Mouse (Mus musculus) stomach, postnatal 0 days (tissue): ENCODE measurements around the gene Dnhd1. TPM values are rescaled to one million over a fixed set of nuclear protein-coding genes. Genes with fewer than 3 reads are reported as not detected.

Source experiments
- ATAC-seq: fragments of 200-750 bp; cut with Nextera tagmentation; 2 replicates; pipeline ENCODE4 v1.8.0; 2017; ENCODE audit not compliant: low FRiP score, low TSS enrichment
- DNase-seq: peaks from one replicate; pipeline ENCODE4 v3.0.0-alpha.2; 2016; ENCODE audit warnings: low spot score
- H3K27ac ChIP-seq: fragments of 300-500 bp; sonication (generic); replicated peaks from 2 replicates; pipeline ENCODE4 v1.5.1; 2014; ENCODE audit warnings: mild to moderate bottlenecking, control low read depth
- H3K27me3 ChIP-seq: fragments of 300-500 bp; sonication (generic); 2 replicates; pipeline ENCODE4 v1.6.1; 2014; ENCODE audit warnings: low read length; ENCODE audit not compliant: control insufficient read depth, insufficient read depth
- H3K36me3 ChIP-seq: fragments of 300-500 bp; sonication (generic); 2 replicates; pipeline ENCODE4 v1.6.1; 2014; ENCODE audit warnings: low read length, mixed read lengths; ENCODE audit not compliant: control insufficient read depth, insufficient read depth
- H3K4me1 ChIP-seq: fragments of 300-500 bp; sonication (generic); replicated peaks from 2 replicates; pipeline ENCODE4 v1.6.1; 2014; ENCODE audit warnings: antibody characterized with exemption; ENCODE audit not compliant: control insufficient read depth, insufficient read depth
- H3K4me2 ChIP-seq: fragments of 300-500 bp; sonication (generic); replicated peaks from 2 replicates; pipeline ENCODE4 v1.6.1; 2014; ENCODE audit warnings: low read depth, mild to moderate bottlenecking, control low read depth, moderate library complexity
- H3K4me3 ChIP-seq: fragments of 300-500 bp; sonication (generic); 2 replicates; pipeline ENCODE4 v1.5.1; 2014; ENCODE audit warnings: low read depth, low read length, control low read depth
- H3K9ac ChIP-seq: fragments of 300-500 bp; sonication (generic); 2 replicates; pipeline ENCODE4 v1.6.1; 2014; ENCODE audit warnings: mild to moderate bottlenecking, low read length, control low read depth, mixed read lengths
- H3K9me3 ChIP-seq: fragments of 300-500 bp; sonication (generic); 2 replicates; pipeline ENCODE4 v1.6.1; 2016; ENCODE audit warnings: low read length; ENCODE audit not compliant: control insufficient read depth
- CTCF ChIP-seq: IDR thresholded peaks from 2 replicates; pipeline ENCODE4 v1.5.1; 2016; ENCODE audit warnings: antibody characterized with exemption, low read depth, mild to moderate bottlenecking, moderate library complexity
- EP300 ChIP-seq: optimal IDR thresholded peaks from 2 replicates; pipeline ENCODE3; 2016; ENCODE audit warnings: antibody characterized with exemption
- WGBS: fragments of 180-500 bp; shearing (Covaris S2); extraction: QIAGEN DNeasy Blood & Tissue Kit; methylation state at CpG from one replicate; pipeline ENCODE4 v1.1.7; 2014; 5-methylcytosine and 5-hydroxymethylcytosine counted together
- polyA plus RNA-seq: library from polyadenylated mRNA; unstranded; fragments of >200 nt; fragmentation: Nextera tagmentation; extraction: Ambion mirVana; gene quantifications from 2 replicates; pipeline ENCODE4 v1.2.1, GENCODE M21; 2015

The Dnhd1 gene
- polyA plus RNA-seq, 1 experiment from 2014 or later, result 0.07 TPM

DNA sequence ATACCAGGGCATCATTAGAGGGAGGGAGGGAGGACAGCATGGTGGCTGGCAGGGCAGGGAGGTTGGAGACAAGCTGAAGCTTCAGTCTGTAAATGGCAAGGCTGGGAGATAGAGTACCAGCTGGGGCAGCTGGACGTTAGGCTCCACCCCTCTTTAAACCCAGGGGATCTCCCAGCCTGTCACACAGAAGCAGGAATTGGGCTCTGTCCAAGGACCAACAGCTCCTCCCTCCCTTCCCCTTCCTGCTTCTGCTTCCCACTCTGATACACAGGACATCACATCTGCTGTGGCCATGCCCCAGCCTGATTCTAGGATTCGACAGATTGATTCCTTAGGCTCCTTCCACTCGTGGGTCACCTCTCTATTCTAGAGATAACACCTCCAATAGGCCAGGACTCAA lies 22.0 kb upstream of the Dnhd1 start:
- Histone ChIP-seq H3K4me3 (no peak overlapping the region), H3K27ac (peak overlapping the region; percentile 69), H3K4me1 (peaks cover 7% of the 10 kb centered on the region), H3K9me3 (no peaks in the 10 kb centered on the region), H3K4me2 (no peak overlapping the region), H3K36me3 (peaks cover 5% of the 10 kb centered on the region; the same call in 1 of the 2 replicates), H3K9ac (no peak overlapping the region), H3K27me3 (no peaks in the 10 kb centered on the region)
- WGBS, result 17% methylated on average over 3 of the region's 3 CpGs
- ATAC-seq (peak; percentile 41; the same call in 1 of the 2 replicates), DNase-seq (no peak)
- TF ChIP-seq CTCF, result no peak
- TF ChIP-seq EP300, result no peak

GRCm38 (mm10) chr7:105632551-105632972 lies 18.1 kb upstream of the Dnhd1 start:
- TF ChIP-seq CTCF (no peak), EP300 (no peak)
- no peak for ATAC-seq
- WGBS, result 27% methylated on average over 4 of the region's 4 CpGs

DNA sequence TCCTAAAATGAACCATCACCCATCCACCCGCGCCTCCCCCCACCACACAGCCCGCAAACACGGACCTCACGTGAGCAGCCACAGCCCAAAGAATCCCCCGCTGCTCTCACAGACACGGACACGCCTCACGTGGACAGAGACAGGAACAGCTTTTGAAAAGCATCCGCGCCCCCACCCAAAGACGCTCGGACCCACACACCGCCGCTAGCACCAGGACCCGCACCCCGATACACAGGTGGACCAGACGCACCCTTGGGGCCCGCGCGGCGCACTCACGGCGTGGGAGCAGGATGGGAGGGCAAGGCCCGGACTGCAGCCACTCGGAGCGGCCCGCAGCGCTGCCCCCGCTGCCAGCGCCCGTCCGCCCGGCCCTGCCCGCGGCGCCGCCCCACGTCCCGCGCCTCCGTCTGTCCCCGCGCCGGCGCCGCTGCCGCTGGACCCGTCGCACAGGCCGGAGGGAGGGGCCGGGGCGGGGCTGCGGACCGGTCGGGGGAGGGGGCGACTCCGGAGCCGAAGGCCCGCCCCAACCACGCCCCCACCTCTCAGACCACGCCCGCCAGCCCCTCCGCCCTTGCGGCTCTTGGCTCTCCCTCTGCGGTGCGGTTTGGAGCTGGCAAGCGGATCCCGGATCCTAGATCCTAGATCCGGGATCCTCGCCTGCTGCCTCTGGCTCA lies 17.4 kb upstream of the Dnhd1 start, which contains the start of gene Trim3:
TSS of gene Trim3 (minus strand) at position 445 of the 674 bp plus-strand sequence.
- Histone ChIP-seq H3K36me3 (peaks cover 3% of the 10 kb centered on the region; the same call in 1 of the 2 replicates), H3K27ac (peak within 1 kb of the TSS; percentile 83), H3K27me3 (no peaks in the 10 kb centered on the region), H3K9ac (peak within 1 kb of the TSS; percentile 77), H3K4me3 (peak within 1 kb of the TSS; percentile 80), H3K4me1 (peaks cover 9% of the 10 kb centered on the region), H3K4me2 (peak within 1 kb of the TSS; percentile 73), H3K9me3 (no peaks in the 10 kb centered on the region)
- under 1% methylated on average over 52 of the region's 71 CpGs for WGBS
- DNase-seq (peak; percentile 95), ATAC-seq (peak; percentile 92)
- TF ChIP-seq EP300 (no peak), CTCF (0 out of 2 replicates have a peak, but pooled peaks have one; percentile 3)

More at GRCm38 (mm10) chr7:105632551-105632972, 18.1 kb upstream of the Dnhd1 start:
- H3K4me1 ChIP-seq, result peaks cover 9% of the 10 kb centered on the region
- H3K9ac ChIP-seq, result peak overlapping the region; percentile 77
- H3K4me2 ChIP-seq, result peak overlapping the region; percentile 73
- peaks cover 3% of the 10 kb centered on the region; the same call in 1 of the 2 replicates for H3K36me3 ChIP-seq
- H3K4me3 ChIP-seq, result peak overlapping the region; percentile 80
- H3K9me3 ChIP-seq, result no peaks in the 10 kb centered on the region
- H3K27ac ChIP-seq, result 0 out of 2 replicates have a peak overlapping the region, but pooled peaks have one; percentile 18
- no peaks in the 10 kb centered on the region for H3K27me3 ChIP-seq
- no peak for DNase-seq

DNA sequence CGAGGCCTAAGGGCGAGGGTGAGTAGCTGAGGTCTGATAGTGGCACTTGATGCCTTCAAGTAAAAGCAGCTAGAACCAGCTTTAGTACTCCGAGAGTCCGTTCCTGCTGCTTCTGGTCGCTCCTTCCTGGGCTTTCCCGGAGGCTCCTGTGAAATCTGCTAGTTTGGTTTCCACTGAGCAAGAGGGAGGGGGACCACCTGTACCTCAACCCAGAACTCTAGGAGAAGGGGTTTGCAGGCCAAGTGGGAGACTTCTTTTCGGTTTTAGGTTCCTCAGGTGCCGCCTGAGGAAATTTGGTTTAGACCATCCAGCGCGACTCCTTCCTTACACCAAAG lies 16.9 kb upstream of the Dnhd1 start:
- Histone ChIP-seq H3K4me3 (peak overlapping the region; percentile 80), H3K36me3 (peaks cover 3% of the 10 kb centered on the region; the same call in 1 of the 2 replicates), H3K4me1 (peaks cover 8% of the 10 kb centered on the region), H3K27me3 (no peaks in the 10 kb centered on the region), H3K27ac (peak overlapping the region; percentile 83), H3K4me2 (peak overlapping the region; percentile 73), H3K9ac (peak overlapping the region; percentile 77), H3K9me3 (no peaks in the 10 kb centered on the region)
- WGBS, result 12% methylated on average over 10 of the region's 10 CpGs
- TF ChIP-seq CTCF, result no peak
- no peak for TF ChIP-seq EP300
- no peak for ATAC-seq
- no peak for DNase-seq

DNA sequence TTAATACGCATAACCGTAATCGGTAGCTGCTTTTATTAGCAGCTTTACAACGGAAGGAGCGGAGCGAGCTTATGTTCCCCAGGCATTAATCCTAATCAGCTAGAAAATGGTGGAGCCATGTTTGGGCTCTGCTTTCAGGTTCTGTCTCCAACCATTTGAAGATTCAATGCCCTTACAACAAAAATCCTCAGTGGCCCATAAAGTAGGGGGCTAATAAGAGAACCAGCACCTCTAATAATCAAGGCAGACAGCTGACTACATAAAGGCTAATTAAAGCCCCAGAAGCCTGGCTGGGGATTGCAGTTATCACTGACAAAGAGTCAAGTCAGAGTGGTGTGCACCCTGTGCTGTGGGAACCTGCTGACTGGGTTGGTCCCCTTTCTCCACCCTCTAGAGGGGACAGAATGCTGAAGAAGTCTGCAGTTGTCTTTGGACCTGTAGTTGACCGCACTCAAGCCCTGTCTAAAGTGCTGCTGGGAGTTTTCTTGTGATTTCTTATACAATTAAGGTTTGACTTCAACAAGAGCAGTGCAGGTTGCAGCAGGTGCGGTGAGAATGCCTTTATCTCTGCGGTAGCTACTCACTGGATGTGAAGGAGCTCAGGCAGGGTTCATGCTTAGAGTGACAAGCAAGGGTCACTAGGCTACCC lies 16.2 kb upstream of the Dnhd1 start:
- Histone ChIP-seq H3K4me3 (peak overlapping the region; percentile 80; the same call in 1 of the 2 replicates), H3K9ac (peak overlapping the region; percentile 77; the same call in 1 of the 2 replicates), H3K4me2 (peak overlapping the region; percentile 73), H3K27ac (peak overlapping the region; percentile 83), H3K9me3 (no peaks in the 10 kb centered on the region), H3K4me1 (peaks cover 6% of the 10 kb centered on the region), H3K36me3 (peaks cover 3% of the 10 kb centered on the region; the same call in 1 of the 2 replicates), H3K27me3 (no peaks in the 10 kb centered on the region)
- DNase-seq, result no peak
- TF ChIP-seq CTCF (no peak), EP300 (no peak)
- 47% methylated on average over 9 of the region's 9 CpGs for WGBS
- no peak for ATAC-seq

- Histone ChIP-seq H3K4me3 (no peak overlapping the region), H3K36me3 (peaks cover 3% of the 10 kb centered on the region; the same call in 1 of the 2 replicates), H3K9ac (no peak overlapping the region), H3K27ac (no peak overlapping the region), H3K27me3 (no peaks in the 10 kb centered on the region), H3K4me1 (peaks cover 9% of the 10 kb centered on the region; the same call in 1 of the 2 replicates), H3K9me3 (no peaks in the 10 kb centered on the region), H3K4me2 (no peak overlapping the region)
- ATAC-seq, result no peak
- TF ChIP-seq EP300, result no peak
- TF ChIP-seq CTCF, result no peak
- no peak for DNase-seq
- 96% methylated on average over 2 of the region's 2 CpGs for WGBS
Observed at GRCm38 (mm10) chr7:105635726-105636125, 14.9 kb upstream of the Dnhd1 start.
